Mouse (Mus musculus) brown adipose tissue, adult 24 weeks (tissue): ENCODE data around the gene Mtrf1. TPM values are rescaled to one million over a fixed set of nuclear protein-coding genes. Genes with fewer than 3 reads are reported as not detected.
"Not testable (repeated sequence)": the region's sequence is repeated elsewhere in the genome, so short reads cannot be mapped to it uniquely, and the experiment has no call there.

ENCODE experiments used
- H3K27ac ChIP-seq: fragments of 200-500 bp; replicated peaks from 2 replicates; pipeline ENCODE4 v1.5.1; 2012; ENCODE audit warnings: low read depth, mild to moderate bottlenecking, low read length
- H3K4me1 ChIP-seq: fragments of 200-500 bp; 2 replicates; pipeline ENCODE4 v1.6.1; 2012; ENCODE audit warnings: low read length, mixed read lengths; ENCODE audit not compliant: control insufficient read depth, insufficient read depth, insufficient read length
- H3K4me3 ChIP-seq: fragments of 200-500 bp; 2 replicates; pipeline ENCODE4 v1.5.1; 2012; ENCODE audit warnings: low read depth, mild to moderate bottlenecking, low read length, moderate library complexity; ENCODE audit not compliant: insufficient read depth
- polyA plus RNA-seq: library from polyadenylated mRNA; stranded (reverse); fragments of >200 nt; gene quantifications from 2 replicates; pipeline ENCODE4 v1.2.4, GENCODE M21; 2012; ENCODE audit not compliant: missing spikeins, insufficient read depth, insufficient read length

Mtrf1 gene
- polyA plus RNA-seq, 1 experiment = 17.8 TPM

DNA sequence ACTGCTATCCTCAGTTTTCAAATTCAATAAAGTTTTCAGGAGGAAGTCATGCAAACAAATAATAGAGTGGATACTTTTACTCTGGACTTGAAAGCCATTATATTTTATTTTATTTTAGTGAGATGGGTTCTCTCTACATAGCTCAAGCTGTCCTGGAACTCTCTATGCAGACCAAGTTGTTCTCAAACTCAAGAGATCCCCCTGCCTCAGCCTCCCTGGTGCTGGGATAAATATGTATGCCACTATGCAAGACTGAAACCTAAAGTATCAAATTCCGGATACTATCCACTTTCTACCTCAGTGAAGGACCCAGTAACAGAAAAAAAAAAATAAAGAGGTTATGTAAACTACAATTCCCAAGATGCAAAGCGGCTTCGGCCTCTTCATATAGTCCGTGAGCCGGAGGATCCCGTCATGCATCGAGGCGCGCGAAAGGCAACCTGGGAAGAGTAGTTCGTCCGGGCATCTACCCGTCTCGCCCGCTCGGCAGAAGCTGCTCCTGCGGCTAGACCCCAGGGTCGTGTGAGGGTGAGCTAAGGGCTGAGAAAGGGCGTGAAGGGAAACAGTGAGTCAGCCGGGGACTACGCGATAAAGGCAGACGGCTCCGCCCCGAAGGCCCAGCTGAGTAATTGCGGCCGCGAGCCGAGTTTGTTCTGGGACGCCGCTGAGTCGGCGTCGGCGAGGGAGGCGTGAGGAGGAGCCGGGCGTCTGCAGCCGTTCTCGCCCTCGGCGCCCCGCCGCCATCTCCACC lies 28.6 kb downstream of the Mtrf1 start, which contains the start of gene Kbtbd7:
TSS of gene Kbtbd7 (plus strand) at position 533 of the 751 bp plus-strand sequence.
- Histone ChIP-seq H3K4me1 (peaks cover 4% of the 10 kb centered on the region; the same call in 1 of the 2 replicates), H3K27ac (peak within 1 kb of the TSS; percentile 60), H3K4me3 (peak within 1 kb of the TSS; percentile 61)

DNA sequence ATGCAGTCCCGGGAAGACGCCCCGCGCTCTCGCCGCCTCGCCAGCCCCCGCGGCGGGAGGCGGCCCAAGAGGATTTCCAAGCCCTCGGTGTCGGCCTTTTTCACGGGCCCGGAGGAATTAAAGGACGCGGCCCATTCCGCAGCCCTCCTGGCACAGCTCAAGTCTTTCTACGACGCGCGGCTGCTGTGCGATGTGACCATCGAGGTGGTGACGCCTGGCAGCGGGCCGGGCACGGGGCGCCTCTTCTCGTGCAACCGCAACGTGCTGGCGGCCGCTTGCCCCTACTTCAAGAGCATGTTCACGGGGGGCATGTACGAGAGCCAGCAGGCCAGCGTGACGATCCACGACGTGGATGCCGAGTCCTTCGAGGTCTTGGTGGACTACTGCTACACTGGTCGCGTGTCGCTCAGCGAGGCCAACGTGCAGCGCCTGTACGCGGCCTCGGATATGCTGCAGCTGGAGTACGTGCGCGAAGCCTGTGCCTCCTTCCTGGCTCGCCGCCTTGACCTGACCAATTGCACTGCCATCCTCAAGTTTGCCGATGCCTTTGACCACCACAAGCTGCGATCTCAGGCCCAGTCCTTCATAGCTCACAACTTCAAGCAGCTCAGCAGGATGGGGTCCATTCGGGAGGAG lies 29.3 kb downstream of the Mtrf1 start:
- Histone ChIP-seq H3K4me3 (peak overlapping the region; percentile 61), H3K27ac (peak overlapping the region; percentile 60; the same call in 1 of the 2 replicates)
- H3K4me1 ChIP-seq = not testable (repeated sequence)

DNA sequence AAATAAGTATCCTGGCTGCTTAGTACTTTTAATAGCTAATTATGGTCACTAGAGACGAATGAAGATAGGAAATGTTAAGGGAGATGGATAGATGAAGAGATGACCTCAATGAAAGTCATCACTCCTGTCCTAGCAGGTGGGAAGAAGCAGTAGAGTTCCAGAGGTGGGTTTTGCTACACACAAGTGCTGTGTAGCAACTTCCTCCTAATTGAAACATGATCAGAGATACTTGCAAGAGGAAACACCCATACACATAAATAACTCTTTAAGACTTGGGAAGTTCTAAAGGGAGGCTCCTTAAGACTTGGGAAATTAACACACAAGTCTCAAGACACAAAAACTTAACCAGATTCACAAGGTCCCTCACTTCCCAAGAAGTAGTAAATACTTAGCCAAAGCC lies 36.5 kb downstream of the Mtrf1 start:
- Histone ChIP-seq H3K27ac (no peak overlapping the region), H3K4me1 (no peaks in the 10 kb centered on the region), H3K4me3 (no peak overlapping the region)

DNA sequence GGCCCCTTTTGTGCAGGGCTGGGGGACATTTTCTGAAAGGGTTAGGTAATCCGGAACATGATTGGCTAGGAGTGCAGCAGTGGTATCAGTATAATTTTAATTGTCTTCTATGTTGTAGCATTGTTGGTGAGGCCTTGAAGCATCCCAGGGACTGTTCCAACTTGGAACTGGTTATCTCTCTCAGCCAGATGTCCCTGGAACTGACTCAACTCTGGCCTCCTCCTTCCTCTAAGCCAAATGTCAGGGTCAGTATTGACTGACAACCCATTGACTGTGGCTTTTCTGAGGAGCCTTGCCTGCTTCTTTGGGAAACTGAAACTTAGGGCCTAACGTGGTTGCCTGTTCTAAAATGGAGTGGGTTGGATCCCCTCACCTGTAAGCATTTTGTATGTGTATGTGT lies 43.1 kb downstream of the Mtrf1 start:
- Histone ChIP-seq H3K4me3 (no peak overlapping the region), H3K27ac (no peak overlapping the region), H3K4me1 (peaks cover 2% of the 10 kb centered on the region; the same call in 1 of the 2 replicates)

DNA sequence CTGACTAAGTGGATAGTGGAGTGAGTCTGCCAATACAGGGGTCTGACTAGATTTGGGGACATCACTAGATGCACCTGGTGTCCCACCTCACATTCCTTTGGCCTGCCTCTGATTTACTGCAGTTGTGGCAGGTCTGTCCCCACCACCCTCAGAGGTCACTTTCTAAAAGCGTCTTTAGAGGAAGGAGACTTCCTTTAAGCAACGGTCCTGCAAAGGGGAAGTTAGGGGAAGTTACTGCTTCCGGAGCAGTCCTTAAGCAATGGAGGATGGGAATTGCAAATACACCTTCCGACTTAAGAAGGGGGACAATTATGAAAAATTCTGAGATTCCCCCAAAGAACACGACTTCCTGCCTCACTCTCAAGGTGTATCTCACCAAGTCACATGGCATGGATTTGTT lies 43.9 kb downstream of the Mtrf1 start:
- H3K4me3 ChIP-seq = no peak overlapping the region
- H3K27ac ChIP-seq = no peak overlapping the region
- peaks cover 2% of the 10 kb centered on the region; the same call in 1 of the 2 replicates for H3K4me1 ChIP-seq

DNA sequence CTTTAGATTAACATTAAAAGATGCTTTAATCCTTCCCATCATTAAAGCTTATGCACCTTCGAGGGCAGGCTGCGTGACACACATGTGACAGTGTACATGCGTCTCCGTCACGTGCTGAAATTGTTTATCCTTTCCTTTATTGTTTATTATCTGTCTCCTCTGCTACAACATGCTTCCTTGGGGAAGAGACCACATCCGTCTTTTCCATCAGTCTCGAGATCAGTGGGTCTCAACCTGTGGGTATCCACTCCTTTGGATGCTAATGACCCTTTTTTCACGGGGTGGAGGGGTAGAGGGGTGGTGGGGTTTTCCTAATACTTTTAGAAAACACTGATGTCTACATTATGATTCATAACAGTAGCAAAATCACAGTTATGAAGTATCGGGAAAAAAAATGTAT lies 47.0 kb downstream of the Mtrf1 start:
- H3K27ac ChIP-seq = no peak overlapping the region
- peaks cover 2% of the 10 kb centered on the region; the same call in 1 of the 2 replicates for H3K4me1 ChIP-seq
- no peak overlapping the region for H3K4me3 ChIP-seq

DNA sequence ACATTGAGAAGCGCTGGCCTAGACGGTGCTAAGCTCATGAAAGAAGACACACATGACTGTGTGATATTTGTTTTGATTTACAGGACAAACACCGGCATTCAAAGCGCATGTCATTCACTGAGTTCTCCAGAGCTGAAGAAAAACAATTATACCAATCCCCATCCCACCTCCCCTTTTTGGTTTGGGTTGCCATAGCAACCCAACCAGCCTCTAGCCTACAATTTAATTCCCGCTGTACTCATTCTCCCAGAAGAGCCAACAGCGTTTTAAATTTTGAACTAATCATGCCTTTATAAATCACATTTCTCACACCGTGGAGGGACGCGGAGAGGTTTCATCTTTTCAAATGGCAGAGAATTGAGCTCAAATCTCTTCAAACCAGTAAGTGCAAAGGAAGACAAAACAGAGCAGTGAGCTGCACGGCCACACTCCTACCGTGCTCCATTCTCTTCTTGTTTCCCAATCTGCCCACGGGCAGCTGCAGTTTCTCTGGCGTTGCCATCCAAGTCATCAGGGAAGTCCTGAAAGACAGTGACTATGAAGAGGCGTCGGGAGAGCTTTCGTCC lies 47.6 kb downstream of the Mtrf1 start:
- no peak overlapping the region for H3K27ac ChIP-seq
- H3K4me1 ChIP-seq = peaks cover 2% of the 10 kb centered on the region; the same call in 1 of the 2 replicates
- no peak overlapping the region for H3K4me3 ChIP-seq

DNA sequence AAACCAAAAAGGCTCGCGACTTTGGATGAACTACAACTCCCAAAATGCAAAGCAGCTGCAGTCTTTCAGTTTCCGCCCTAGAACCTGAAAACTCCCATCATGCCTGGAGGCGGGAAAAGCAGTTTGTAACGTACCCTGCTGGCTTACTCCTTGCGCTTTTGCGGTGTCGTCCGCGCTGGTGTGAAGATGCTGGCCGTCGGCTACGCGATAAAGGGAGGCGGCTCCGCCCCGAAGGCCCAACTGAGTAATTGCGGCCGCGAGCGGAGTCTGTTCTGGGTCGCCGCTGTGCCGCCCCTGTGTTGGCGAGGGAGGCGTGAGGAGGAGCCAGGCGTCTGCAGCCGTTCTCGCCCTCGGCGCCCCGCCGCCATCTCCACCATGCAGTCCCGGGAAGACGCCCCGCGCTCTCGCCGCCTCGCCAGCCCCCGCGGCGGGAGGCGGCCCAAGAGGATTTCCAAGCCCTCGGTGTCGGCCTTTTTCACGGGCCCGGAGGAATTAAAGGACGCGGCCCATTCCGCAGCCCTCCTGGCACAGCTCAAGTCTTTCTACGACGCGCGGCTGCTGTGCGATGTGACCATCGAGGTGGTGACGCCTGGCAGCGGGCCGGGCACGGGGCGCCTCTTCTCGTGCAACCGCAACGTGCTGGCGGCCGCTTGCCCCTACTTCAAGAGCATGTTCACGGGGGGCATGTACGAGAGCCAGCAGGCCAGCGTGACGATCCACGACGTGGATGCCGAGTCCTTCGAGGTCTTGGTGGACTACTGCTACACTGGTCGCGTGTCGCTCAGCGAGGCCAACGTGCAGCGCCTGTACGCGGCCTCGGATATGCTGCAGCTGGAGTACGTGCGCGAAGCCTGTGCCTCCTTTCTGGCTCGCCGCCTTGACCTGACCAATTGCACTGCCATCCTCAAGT lies 54.4 kb downstream of the Mtrf1 start, which contains the start of gene Kbtbd6:
TSS of gene Kbtbd6 (plus strand) at position 155 of the 910 bp plus-strand sequence.
- H3K27ac ChIP-seq, H3K4me1 ChIP-seq: not testable (repeated sequence)
- peak within 1 kb of the TSS; percentile 66 for H3K4me3 ChIP-seq

DNA sequence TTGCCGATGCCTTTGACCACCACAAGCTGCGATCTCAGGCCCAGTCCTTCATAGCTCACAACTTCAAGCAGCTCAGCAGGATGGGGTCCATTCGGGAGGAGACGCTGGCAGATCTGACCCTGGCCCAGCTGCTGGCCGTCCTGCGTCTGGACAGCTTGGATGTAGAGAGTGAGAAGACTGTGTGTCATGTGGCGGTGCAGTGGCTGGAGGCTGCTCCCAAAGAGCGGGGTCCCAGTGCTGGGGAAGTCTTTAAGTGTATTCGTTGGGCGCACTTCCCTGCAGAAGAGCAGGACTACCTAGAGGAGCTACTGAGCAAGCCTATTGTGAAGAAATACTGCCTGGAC lies 55.0 kb downstream of the Mtrf1 start:
- not testable (repeated sequence) for H3K4me3 ChIP-seq, H3K4me1 ChIP-seq, H3K27ac ChIP-seq

DNA sequence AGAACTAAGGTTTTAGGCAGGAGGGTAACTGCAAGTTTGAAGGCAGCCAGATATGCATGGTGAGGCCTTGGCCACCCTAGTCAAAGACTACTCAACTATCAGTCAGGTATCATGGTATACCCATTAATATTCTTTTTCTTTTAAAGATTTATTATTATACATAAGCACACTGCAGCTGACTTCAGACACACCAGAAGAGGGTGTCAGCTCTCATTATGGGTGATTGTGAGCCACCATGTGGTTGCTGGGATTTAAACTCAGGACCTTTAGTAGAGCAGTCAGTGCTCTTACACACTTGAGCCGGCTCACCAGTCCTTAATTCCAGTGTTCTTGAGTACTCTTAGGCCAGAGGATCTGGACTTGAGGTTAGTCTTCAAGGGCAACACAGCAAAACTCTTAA lies 62.8 kb downstream of the Mtrf1 start:
- H3K27ac ChIP-seq = no peak overlapping the region
- no peak overlapping the region for H3K4me3 ChIP-seq
- H3K4me1 ChIP-seq = no peaks in the 10 kb centered on the region; the same call in 1 of the 2 replicates

DNA sequence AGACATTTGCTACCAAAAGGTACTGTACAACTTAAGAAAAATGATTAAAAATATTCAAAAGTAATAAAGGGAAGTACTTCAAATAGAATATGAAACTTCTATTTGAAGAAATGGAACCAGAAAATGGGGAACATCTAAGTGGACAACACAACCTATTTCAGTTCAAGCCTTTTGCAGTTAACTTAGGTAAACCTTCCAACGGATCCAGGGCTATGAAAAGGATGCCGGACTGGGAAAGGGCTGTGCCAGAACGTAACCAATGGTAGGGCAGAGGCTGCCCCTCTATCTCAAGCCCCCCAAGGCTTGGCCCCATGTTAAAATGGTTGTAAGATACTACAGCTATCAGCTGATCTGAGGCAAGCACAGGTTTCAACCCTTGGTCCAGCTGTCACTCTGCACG lies 63.4 kb downstream of the Mtrf1 start:
- Histone ChIP-seq H3K4me1 (no peaks in the 10 kb centered on the region; the same call in 1 of the 2 replicates), H3K27ac (no peak overlapping the region), H3K4me3 (no peak overlapping the region)

DNA sequence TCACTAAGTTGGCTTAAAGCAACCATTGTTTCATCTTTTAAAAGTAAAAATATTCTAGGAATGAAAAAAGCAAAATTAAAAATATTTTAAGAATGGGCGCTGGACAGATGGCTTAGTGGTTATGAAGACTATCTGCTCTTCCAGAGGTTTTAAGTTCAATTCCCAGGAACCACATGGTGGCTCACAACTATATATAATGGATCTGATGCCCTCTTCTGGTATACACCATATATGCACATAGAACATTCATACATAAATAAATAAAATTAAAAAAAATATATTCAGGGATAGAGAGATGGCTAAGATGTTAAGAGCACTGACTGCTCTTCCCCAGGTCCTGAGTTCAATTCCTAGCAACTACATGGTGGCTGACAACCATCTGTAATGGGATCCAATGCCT lies 68.1 kb downstream of the Mtrf1 start:
- H3K4me1 ChIP-seq = no peaks in the 10 kb centered on the region; the same call in 1 of the 2 replicates
- no peak overlapping the region for H3K27ac ChIP-seq
- no peak overlapping the region for H3K4me3 ChIP-seq

DNA sequence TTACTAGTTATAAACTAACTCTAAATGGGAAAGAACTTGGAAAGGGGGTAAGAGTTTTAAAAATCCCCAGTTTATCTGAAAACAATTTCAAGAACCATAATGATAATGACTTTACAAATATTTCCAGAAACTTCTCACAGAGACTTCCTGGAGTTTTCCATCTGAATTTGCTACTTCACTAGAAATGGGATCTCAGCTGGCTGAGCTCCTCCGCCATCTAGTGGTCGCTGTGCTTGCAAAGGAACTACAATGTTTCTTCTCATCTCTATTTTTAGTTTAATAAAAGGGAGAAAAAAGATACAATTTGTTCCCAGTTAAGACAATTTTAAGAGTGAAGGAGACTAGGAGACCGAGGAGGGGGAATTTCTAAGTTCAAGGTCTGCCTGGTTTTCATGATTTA lies 70.0 kb downstream of the Mtrf1 start:
- no peaks in the 10 kb centered on the region for H3K4me1 ChIP-seq

More for the DNA sequence above, 70.0 kb downstream of the Mtrf1 start:
- Histone ChIP-seq H3K27ac (no peak overlapping the region), H3K4me3 (no peak overlapping the region)
